Mouse (Mus musculus): ENCODE measurements around the gene Olfr1358. TPM values are rescaled to one million over a fixed set of nuclear protein-coding genes. Genes with fewer than 3 reads are reported as not detected.
"Not testable (repeated sequence)": the region's sequence is repeated elsewhere in the genome, so short reads cannot be mapped to it uniquely, and the experiment has no call there.

The Olfr1358 gene
- polyA plus RNA-seq, 1 experiment from 2014 or later, result not detected

- Histone ChIP-seq H3K9me3 (ENCODE audit: control insufficient read depth, low read length) (no peaks in the 10 kb centered on the region), H3K4me3 (ENCODE audit: low read depth, low read length) (peak overlapping the region; percentile 45), H3K27ac (replicated peaks; ENCODE audit: low read depth, low read length) (no peak overlapping the region), H3K4me2 (ENCODE audit: low read depth, severe bottlenecking) (peak overlapping the region; percentile 85), H3K9ac (ENCODE audit: low read length) (peak overlapping the region; percentile 45; the same call in 1 of the 2 replicates), H3K4me1 (ENCODE audit: control insufficient read depth, insufficient read depth, low read length) (no peaks in the 10 kb centered on the region), H3K36me3 (ENCODE audit: control insufficient read depth, insufficient read depth, low read length) (no peaks in the 10 kb centered on the region), H3K27me3 (ENCODE audit: control insufficient read depth, insufficient read depth, low read length) (peaks cover 3% of the 10 kb centered on the region; the same call in 1 of the 2 replicates)
- under 1% methylated on average over 35 of the region's 35 CpGs for WGBS
- peak; percentile 94 for ATAC-seq (ENCODE audit: insufficient number of reproducible peaks, low FRiP score, low TSS enrichment, low read depth)
- peak; percentile 84 for DNase-seq (ENCODE audit: low spot score)
Measured at GRCm38 (mm10) chr10:78481928-78482499, 35.2 kb upstream of the Olfr1358 start.

GRCm38 (mm10) chr10:78485369-78485768, 31.9 kb upstream of the Olfr1358 start:
- 70% methylated on average over 2 of the region's 2 CpGs for WGBS
- H3K4me3 ChIP-seq (ENCODE audit: low read depth, low read length); H3K4me1 ChIP-seq (ENCODE audit: control insufficient read depth, insufficient read depth, low read length); H3K4me2 ChIP-seq (ENCODE audit: low read depth, severe bottlenecking); ATAC-seq (ENCODE audit: insufficient number of reproducible peaks, low FRiP score, low TSS enrichment, low read depth); H3K27ac ChIP-seq (replicated peaks; ENCODE audit: low read depth, low read length); H3K27me3 ChIP-seq (ENCODE audit: control insufficient read depth, insufficient read depth, low read length); H3K9me3 ChIP-seq (ENCODE audit: control insufficient read depth, low read length); H3K9ac ChIP-seq (ENCODE audit: low read length); H3K36me3 ChIP-seq (ENCODE audit: control insufficient read depth, insufficient read depth, low read length); DNase-seq (ENCODE audit: low spot score): not testable (repeated sequence)

- ATAC-seq (ENCODE audit: insufficient number of reproducible peaks, low FRiP score, low TSS enrichment, low read depth), result 0 out of 2 replicates have a peak, but pooled peaks have one; percentile 41
- Histone ChIP-seq H3K4me1 (ENCODE audit: control insufficient read depth, insufficient read depth, low read length) (no peaks in the 10 kb centered on the region), H3K36me3 (ENCODE audit: control insufficient read depth, insufficient read depth, low read length) (no peaks in the 10 kb centered on the region), H3K4me2 (ENCODE audit: low read depth, severe bottlenecking) (no peak overlapping the region), H3K27me3 (ENCODE audit: control insufficient read depth, insufficient read depth, low read length) (peaks cover 3% of the 10 kb centered on the region; the same call in 1 of the 2 replicates), H3K9me3 (ENCODE audit: control insufficient read depth, low read length) (no peaks in the 10 kb centered on the region), H3K27ac (replicated peaks; ENCODE audit: low read depth, low read length) (no peak overlapping the region), H3K4me3 (ENCODE audit: low read depth, low read length) (no peak overlapping the region), H3K9ac (ENCODE audit: low read length) (no peak overlapping the region)
- 77% methylated on average over 5 of the region's 5 CpGs for WGBS
- DNase-seq (ENCODE audit: low spot score), result no peak
Measured at GRCm38 (mm10) chr10:78486871-78487270, 30.4 kb upstream of the Olfr1358 start.

GRCm38 (mm10) chr10:78487431-78488086, 29.7 kb upstream of the Olfr1358 start:
- H3K36me3 ChIP-seq (ENCODE audit: control insufficient read depth, insufficient read depth, low read length), result no peaks in the 10 kb centered on the region
- peak overlapping the region; percentile 48 for H3K4me2 ChIP-seq (ENCODE audit: low read depth, severe bottlenecking)
- no peaks in the 10 kb centered on the region for H3K4me1 ChIP-seq (ENCODE audit: control insufficient read depth, insufficient read depth, low read length)
- peak overlapping the region; percentile 38; the same call in 1 of the 2 replicates for H3K9ac ChIP-seq (ENCODE audit: low read length)
- H3K27ac ChIP-seq (replicated peaks; ENCODE audit: low read depth, low read length), result no peak overlapping the region
- WGBS, result 7% methylated on average over 26 of the region's 26 CpGs
- peaks cover 3% of the 10 kb centered on the region; the same call in 1 of the 2 replicates for H3K27me3 ChIP-seq (ENCODE audit: control insufficient read depth, insufficient read depth, low read length)
- DNase-seq (ENCODE audit: low spot score) (peak; percentile 91), ATAC-seq (ENCODE audit: insufficient number of reproducible peaks, low FRiP score, low TSS enrichment, low read depth) (peak; percentile 67)
- no peaks in the 10 kb centered on the region for H3K9me3 ChIP-seq (ENCODE audit: control insufficient read depth, low read length)
- H3K4me3 ChIP-seq (ENCODE audit: low read depth, low read length), result peak overlapping the region; percentile 10; the same call in 1 of the 2 replicates

GRCm38 (mm10) chr10:78502986-78503733, 14.1 kb upstream of the Olfr1358 start:
- Histone ChIP-seq H3K4me1 (ENCODE audit: control insufficient read depth, insufficient read depth, low read length) (no peaks in the 10 kb centered on the region), H3K27me3 (ENCODE audit: control insufficient read depth, insufficient read depth, low read length) (no peaks in the 10 kb centered on the region), H3K27ac (replicated peaks; ENCODE audit: low read depth, low read length) (no peak overlapping the region), H3K9ac (ENCODE audit: low read length) (no peak overlapping the region), H3K4me3 (ENCODE audit: low read depth, low read length) (no peak overlapping the region), H3K4me2 (ENCODE audit: low read depth, severe bottlenecking) (no peak overlapping the region), H3K9me3 (ENCODE audit: control insufficient read depth, low read length) (no peaks in the 10 kb centered on the region), H3K36me3 (ENCODE audit: control insufficient read depth, insufficient read depth, low read length) (no peaks in the 10 kb centered on the region)
- no peak for DNase-seq (ENCODE audit: low spot score)
- no peak for ATAC-seq (ENCODE audit: insufficient number of reproducible peaks, low FRiP score, low TSS enrichment, low read depth)
- 76% methylated on average over 6 of the region's 6 CpGs for WGBS

- H3K4me1 ChIP-seq (ENCODE audit: control insufficient read depth, insufficient read depth, low read length), result no peaks in the 10 kb centered on the region
- no peak overlapping the region for H3K27ac ChIP-seq (replicated peaks; ENCODE audit: low read depth, low read length)
- WGBS, result 90% methylated on average over 9 of the region's 9 CpGs
- ATAC-seq (ENCODE audit: insufficient number of reproducible peaks, low FRiP score, low TSS enrichment, low read depth) (no peak), DNase-seq (ENCODE audit: low spot score) (no peak)
- no peaks in the 10 kb centered on the region for H3K36me3 ChIP-seq (ENCODE audit: control insufficient read depth, insufficient read depth, low read length)
- no peak overlapping the region for H3K4me3 ChIP-seq (ENCODE audit: low read depth, low read length)
- no peaks in the 10 kb centered on the region for H3K27me3 ChIP-seq (ENCODE audit: control insufficient read depth, insufficient read depth, low read length)
- H3K9me3 ChIP-seq (ENCODE audit: control insufficient read depth, low read length), result no peaks in the 10 kb centered on the region
- no peak overlapping the region for H3K4me2 ChIP-seq (ENCODE audit: low read depth, severe bottlenecking)
- no peak overlapping the region for H3K9ac ChIP-seq (ENCODE audit: low read length)
Measured at GRCm38 (mm10) chr10:78519792-78520191, 2.6 kb downstream of the Olfr1358 start.

GRCm38 (mm10) chr10:78520260-78521005, 3.2 kb downstream of the Olfr1358 start:
- ATAC-seq (ENCODE audit: insufficient number of reproducible peaks, low FRiP score, low TSS enrichment, low read depth), result no peak
- no peak overlapping the region for H3K27ac ChIP-seq (replicated peaks; ENCODE audit: low read depth, low read length)
- no peaks in the 10 kb centered on the region for H3K36me3 ChIP-seq (ENCODE audit: control insufficient read depth, insufficient read depth, low read length)
- peak; percentile 49 for DNase-seq (ENCODE audit: low spot score)
- no peak overlapping the region for H3K4me2 ChIP-seq (ENCODE audit: low read depth, severe bottlenecking)
- H3K27me3 ChIP-seq (ENCODE audit: control insufficient read depth, insufficient read depth, low read length), result no peaks in the 10 kb centered on the region
- no peak overlapping the region for H3K4me3 ChIP-seq (ENCODE audit: low read depth, low read length)
- no peaks in the 10 kb centered on the region for H3K4me1 ChIP-seq (ENCODE audit: control insufficient read depth, insufficient read depth, low read length)
- H3K9ac ChIP-seq (ENCODE audit: low read length), result no peak overlapping the region
- H3K9me3 ChIP-seq (ENCODE audit: control insufficient read depth, low read length), result no peaks in the 10 kb centered on the region
- WGBS, result 56% methylated on average over 17 of the region's 17 CpGs

GRCm38 (mm10) chr10:78525071-78525470, 7.8 kb downstream of the Olfr1358 start:
- DNase-seq (ENCODE audit: low spot score); H3K4me3 ChIP-seq (ENCODE audit: low read depth, low read length); H3K4me2 ChIP-seq (ENCODE audit: low read depth, severe bottlenecking): not testable (repeated sequence)

More at GRCm38 (mm10) chr10:78525071-78525470, 7.8 kb downstream of the Olfr1358 start:
- not testable (repeated sequence) for ATAC-seq (ENCODE audit: insufficient number of reproducible peaks, low FRiP score, low TSS enrichment, low read depth); H3K9me3 ChIP-seq (ENCODE audit: control insufficient read depth, low read length); H3K4me1 ChIP-seq (ENCODE audit: control insufficient read depth, insufficient read depth, low read length); H3K9ac ChIP-seq (ENCODE audit: low read length); H3K27me3 ChIP-seq (ENCODE audit: control insufficient read depth, insufficient read depth, low read length); H3K36me3 ChIP-seq (ENCODE audit: control insufficient read depth, insufficient read depth, low read length); H3K27ac ChIP-seq (replicated peaks; ENCODE audit: low read depth, low read length)
- 59% methylated on average over 3 of the region's 3 CpGs for WGBS
